ENCODE assay signal across 16 mouse cellular contexts in the genomic region with DNA sequence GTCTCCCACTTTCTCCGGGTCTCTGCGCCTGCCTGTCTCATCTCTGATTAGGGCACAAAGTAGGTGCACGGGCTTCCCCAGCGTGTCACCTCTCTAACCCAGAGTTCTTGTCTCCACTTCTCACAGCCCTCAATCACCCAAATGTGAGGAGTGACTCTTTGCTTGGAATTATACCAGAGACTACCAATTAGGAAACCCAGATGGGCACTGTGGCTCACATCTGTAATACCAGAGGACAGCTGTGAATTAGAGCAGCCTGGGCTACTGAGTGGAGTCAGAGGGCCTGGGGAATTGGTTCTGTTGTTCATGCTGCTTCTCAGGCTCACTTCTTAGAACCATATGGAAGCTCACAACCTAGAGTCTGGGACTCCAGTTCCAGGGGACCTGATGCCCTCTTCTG. TPM values are rescaled to one million over a fixed set of nuclear protein-coding genes. Genes with fewer than 3 reads are reported as not detected.
DNase-seq lines count a peak whose midpoint lies in the region; ATAC-seq lines count a peak whose summit lies in the region.
"Had no signal": no experiment of that assay in that cellular context is flagged by ENCODE, and none has a peak within 500 bp of the region (broad histone marks: within the 10 kb centered on the region; RNA-seq: fewer than 3 reads in every experiment).

No protein-coding gene starts in this region.

- H3K4me1 ChIP-seq in forebrain, embryonic 12.5 days: peaks cover 9% of the 10 kb centered on the region; the same call in 1 of the 2 replicates
- peaks cover 10% of the 10 kb centered on the region for H3K4me1 ChIP-seq in forebrain, embryonic 13.5 days
- H3K4me1 ChIP-seq in limb, embryonic 15.5 days: peaks cover 6% of the 10 kb centered on the region; the same call in 1 of the 2 replicates
- H3K4me1 ChIP-seq: embryonic facial prominence, embryonic 15.5 days had no signal

- DNase-seq in retina, embryonic 14.5 days (ENCODE audit: low spot score): peak; percentile 28
- DNase-seq in retina, postnatal 1 day: no peak
- DNase-seq in adipocyte (ENCODE audit: low spot score): peak; percentile 24
- DNase-seq: adrenal gland, adult 8-10 months; cerebellum, adult 8-10 months; gastrocnemius, adult 2 months; gastrocnemius, postnatal 25 days had no signal

- no peaks in the 10 kb centered on the region for H3K27me3 ChIP-seq in forebrain, embryonic 12.5 days
- H3K27me3 ChIP-seq in forebrain, embryonic 13.5 days: no peaks in the 10 kb centered on the region
- H3K27me3 ChIP-seq in limb, embryonic 15.5 days: no peaks in the 10 kb centered on the region
- H3K27me3 ChIP-seq: embryonic facial prominence, embryonic 15.5 days; heart, embryonic 12.5 days; hindbrain, embryonic 15.5 days had no signal

- no peaks in the 10 kb centered on the region for H3K36me3 ChIP-seq in forebrain, embryonic 12.5 days (replicated peaks)
- H3K36me3 ChIP-seq in forebrain, embryonic 13.5 days (ENCODE audit: poor library complexity, severe bottlenecking): no peaks in the 10 kb centered on the region
- no peaks in the 10 kb centered on the region for H3K36me3 ChIP-seq in limb, embryonic 15.5 days
- H3K36me3 ChIP-seq: embryonic facial prominence, embryonic 15.5 days; heart, embryonic 12.5 days; hindbrain, embryonic 10.5 days; hindbrain, embryonic 15.5 days had no signal

- H3K4me2 ChIP-seq in forebrain, embryonic 12.5 days: no peak overlapping the region
- H3K4me2 ChIP-seq in forebrain, embryonic 13.5 days: no peak overlapping the region
- no peak overlapping the region for H3K4me2 ChIP-seq in limb, embryonic 15.5 days
- H3K4me2 ChIP-seq: embryonic facial prominence, embryonic 15.5 days; heart, embryonic 12.5 days had no signal

- 0 out of 2 replicates have a peak overlapping the region, but pooled peaks have one; percentile 9 for H3K27ac ChIP-seq in forebrain, embryonic 12.5 days
- H3K27ac ChIP-seq in forebrain, embryonic 13.5 days: no peak overlapping the region
- peak overlapping the region; percentile 64 for H3K27ac ChIP-seq in limb, embryonic 15.5 days
- H3K27ac ChIP-seq: embryonic facial prominence, embryonic 15.5 days; hindbrain, embryonic 10.5 days; hindbrain, embryonic 15.5 days had no signal

- no peak overlapping the region for H3K9ac ChIP-seq in forebrain, embryonic 12.5 days
- no peak overlapping the region for H3K9ac ChIP-seq in forebrain, embryonic 13.5 days
- no peak overlapping the region for H3K9ac ChIP-seq in limb, embryonic 15.5 days
- H3K9ac ChIP-seq: embryonic facial prominence, embryonic 15.5 days; heart, embryonic 12.5 days; hindbrain, embryonic 15.5 days had no signal

- WGBS in forebrain, embryonic 12.5 days: 80% methylated on average over 4 of the region's 4 CpGs
- 79% methylated on average over 4 of the region's 4 CpGs for WGBS in forebrain, embryonic 13.5 days
- WGBS in limb, embryonic 15.5 days: 77% methylated on average over 4 of the region's 4 CpGs

- ATAC-seq in forebrain, embryonic 12.5 days (ENCODE audit: low FRiP score): no peak
- ATAC-seq in forebrain, embryonic 13.5 days: no peak
- no peak for ATAC-seq in limb, embryonic 15.5 days (ENCODE audit: insufficient number of reproducible peaks, low FRiP score, low TSS enrichment, low read depth)
- no peak for ATAC-seq in activated CD4-positive, CD25-positive, alpha-beta regulatory T cell, adult 4 months

- no peak overlapping the region for H3K4me3 ChIP-seq in forebrain, embryonic 12.5 days (replicated peaks)
- no peak overlapping the region for H3K4me3 ChIP-seq in forebrain, embryonic 13.5 days
- H3K4me3 ChIP-seq in limb, embryonic 15.5 days: no peak overlapping the region
- H3K4me3 ChIP-seq: embryonic facial prominence, embryonic 15.5 days; erythroblast, embryonic 14.5 days; gastrocnemius, adult 2 months; heart, embryonic 12.5 days; hindbrain, embryonic 10.5 days; hindbrain, embryonic 15.5 days had no signal

- H3K9me3 ChIP-seq in forebrain, embryonic 12.5 days: no peaks in the 10 kb centered on the region
- H3K9me3 ChIP-seq in forebrain, embryonic 13.5 days (replicated peaks): no peaks in the 10 kb centered on the region
- no peaks in the 10 kb centered on the region for H3K9me3 ChIP-seq in limb, embryonic 15.5 days
- H3K9me3 ChIP-seq: embryonic facial prominence, embryonic 15.5 days; heart, embryonic 12.5 days; hindbrain, embryonic 10.5 days; hindbrain, embryonic 15.5 days had no signal

RNA-seq across cellular contexts. Expression of a gene that starts 18.7 kb away (rescaled TPM):
- 5.9 and 6.0 TPM in 2 replicates for polyA plus RNA-seq in forebrain, embryonic 12.5 days (2016; fragmentation: Nextera tagmentation; extraction: Ambion mirVana)
- 3.8 TPM in 2 replicates for polyA plus RNA-seq in forebrain, embryonic 13.5 days (2015; fragmentation: Nextera tagmentation; extraction: Ambion mirVana)
- polyA plus RNA-seq in limb, embryonic 15.5 days (2015; fragmentation: Nextera tagmentation; extraction: Ambion mirVana): 16.7 and 16.9 TPM in 2 replicates
- polyA plus RNA-seq in activated CD4-positive, CD25-positive, alpha-beta regulatory T cell, adult 4 months (2017; shearing (Covaris generic)): not detected

RNA-seq across cellular contexts. Expression of a gene that starts 32.4 kb away (rescaled TPM):
- polyA plus RNA-seq in forebrain, embryonic 12.5 days (2016; fragmentation: Nextera tagmentation; extraction: Ambion mirVana): 27.6 and 28.8 TPM in 2 replicates
- 25.1 and 25.6 TPM in 2 replicates for polyA plus RNA-seq in forebrain, embryonic 13.5 days (2015; fragmentation: Nextera tagmentation; extraction: Ambion mirVana)
- 12.9 and 13.1 TPM in 2 replicates for polyA plus RNA-seq in limb, embryonic 15.5 days (2015; fragmentation: Nextera tagmentation; extraction: Ambion mirVana)
- 10 to 100 TPM; 13.0 to 15.3 TPM for polyA plus RNA-seq in activated CD4-positive, CD25-positive, alpha-beta regulatory T cell, adult 4 months (2017; shearing (Covaris generic))
